Mouse (Mus musculus) intestine, embryonic 15.5 days (tissue): ENCODE data around the gene Morc2a. TPM values are rescaled to one million over a fixed set of nuclear protein-coding genes. Genes with fewer than 3 reads are reported as not detected.

Source experiments
- ATAC-seq: fragments of 200-750 bp; cut with Nextera tagmentation; 2 replicates; pipeline ENCODE4 v1.8.0; 2017; ENCODE audit warnings: moderate TSS enrichment, moderate library complexity
- H3K27ac ChIP-seq: fragments of 300-500 bp; sonication (generic); 2 replicates; pipeline ENCODE4 v1.5.1; 2015; ENCODE audit warnings: mild to moderate bottlenecking, inconsistent platforms
- H3K27me3 ChIP-seq: fragments of 300-500 bp; sonication (generic); replicated peaks from 2 replicates; pipeline ENCODE4 v1.6.1; 2015; ENCODE audit warnings: inconsistent platforms
- H3K36me3 ChIP-seq: fragments of 300-500 bp; sonication (generic); 2 replicates; pipeline ENCODE4 v1.6.1; 2015; ENCODE audit warnings: inconsistent platforms
- H3K4me1 ChIP-seq: fragments of 300-500 bp; sonication (generic); replicated peaks from 2 replicates; pipeline ENCODE4 v1.6.1; 2015; ENCODE audit warnings: inconsistent platforms
- H3K4me2 ChIP-seq: fragments of 300-500 bp; sonication (generic); replicated peaks from 2 replicates; pipeline ENCODE4 v1.6.1; 2015; ENCODE audit warnings: mild to moderate bottlenecking, inconsistent platforms
- H3K4me3 ChIP-seq: fragments of 300-500 bp; sonication (generic); replicated peaks from 2 replicates; pipeline ENCODE4 v1.5.1; 2015; ENCODE audit warnings: inconsistent platforms
- H3K9ac ChIP-seq: fragments of 300-500 bp; sonication (generic); 2 replicates; pipeline ENCODE4 v1.6.1; 2015; ENCODE audit warnings: inconsistent platforms
- H3K9me3 ChIP-seq: fragments of 300-500 bp; sonication (generic); 2 replicates; pipeline ENCODE4 v1.6.1; 2016; ENCODE audit warnings: inconsistent platforms
- WGBS: fragments of 180-500 bp; shearing (Covaris S2); methylation state at CpG from one replicate; pipeline ENCODE4 v1.1.7; 2015; 5-methylcytosine and 5-hydroxymethylcytosine counted together
- polyA plus RNA-seq: library from polyadenylated mRNA; unstranded; fragments of >200 nt; fragmentation: Nextera tagmentation; extraction: Ambion mirVana; gene quantifications from 2 replicates; pipeline ENCODE4 v1.2.1, GENCODE M21; 2015

Gene Morc2a
- polyA plus RNA-seq, 1 experiment from 2014 or later, result 20.9 TPM

GRCm38 (mm10) chr11:3661964-3662363 is 13.0 kb downstream of the Morc2a start:
- Histone ChIP-seq H3K9ac (no peak overlapping the region), H3K9me3 (no peaks in the 10 kb centered on the region), H3K4me2 (no peak overlapping the region), H3K27me3 (no peaks in the 10 kb centered on the region), H3K27ac (no peak overlapping the region), H3K4me1 (no peaks in the 10 kb centered on the region), H3K4me3 (no peak overlapping the region), H3K36me3 (peaks cover 12% of the 10 kb centered on the region)
- 93% methylated on average over 2 of the region's 2 CpGs for WGBS
- ATAC-seq, result no peak

GRCm38 (mm10) chr11:3667506-3667905 is 18.5 kb downstream of the Morc2a start:
- H3K36me3 ChIP-seq, result peaks cover 11% of the 10 kb centered on the region
- H3K27ac ChIP-seq, result no peak overlapping the region
- WGBS, result 94% methylated on average over 3 of the region's 3 CpGs
- no peaks in the 10 kb centered on the region for H3K27me3 ChIP-seq
- no peak overlapping the region for H3K9ac ChIP-seq
- H3K4me2 ChIP-seq, result no peak overlapping the region
- no peaks in the 10 kb centered on the region for H3K4me1 ChIP-seq
- H3K4me3 ChIP-seq, result no peak overlapping the region
- no peaks in the 10 kb centered on the region for H3K9me3 ChIP-seq
- no peak for ATAC-seq

GRCm38 (mm10) chr11:3668768-3669167 is 19.8 kb downstream of the Morc2a start:
- H3K36me3 ChIP-seq, result peaks cover 8% of the 10 kb centered on the region
- 84% methylated on average over 2 of the region's 2 CpGs for WGBS
- ATAC-seq, result no peak

GRCm38 (mm10) chr11:3669849-3670248 is 20.9 kb downstream of the Morc2a start:
- no peaks in the 10 kb centered on the region for H3K9me3 ChIP-seq

More at GRCm38 (mm10) chr11:3668768-3669167, 19.8 kb downstream of the Morc2a start:
- Histone ChIP-seq H3K4me1 (no peaks in the 10 kb centered on the region), H3K4me3 (no peak overlapping the region), H3K9ac (no peak overlapping the region), H3K4me2 (no peak overlapping the region), H3K27me3 (no peaks in the 10 kb centered on the region), H3K27ac (no peak overlapping the region), H3K9me3 (no peaks in the 10 kb centered on the region)

GRCm38 (mm10) chr11:3671000-3671628 is 22.1 kb downstream of the Morc2a start:
- H3K4me1 ChIP-seq, result no peaks in the 10 kb centered on the region
- no peak overlapping the region for H3K4me2 ChIP-seq
- no peak overlapping the region for H3K4me3 ChIP-seq
- no peaks in the 10 kb centered on the region for H3K27me3 ChIP-seq
- H3K9ac ChIP-seq, result no peak overlapping the region
- no peak for ATAC-seq
- H3K27ac ChIP-seq, result no peak overlapping the region
- H3K9me3 ChIP-seq, result no peaks in the 10 kb centered on the region
- 98% methylated on average over 1 of the region's 1 CpGs for WGBS
- peaks cover 18% of the 10 kb centered on the region for H3K36me3 ChIP-seq

More at GRCm38 (mm10) chr11:3669849-3670248, 20.9 kb downstream of the Morc2a start:
- H3K4me3 ChIP-seq, result no peak overlapping the region
- no peak for ATAC-seq
- H3K4me1 ChIP-seq, result no peaks in the 10 kb centered on the region
- H3K27ac ChIP-seq, result no peak overlapping the region
- no peaks in the 10 kb centered on the region for H3K27me3 ChIP-seq
- H3K9ac ChIP-seq, result no peak overlapping the region
- H3K4me2 ChIP-seq, result no peak overlapping the region
- H3K36me3 ChIP-seq, result peaks cover 9% of the 10 kb centered on the region

GRCm38 (mm10) chr11:3674545-3674944 is 25.6 kb downstream of the Morc2a start:
- no peaks in the 10 kb centered on the region for H3K4me1 ChIP-seq
- 90% methylated on average over 4 of the region's 4 CpGs for WGBS

GRCm38 (mm10) chr11:3676423-3676822 is 27.4 kb downstream of the Morc2a start:
- Histone ChIP-seq H3K4me3 (no peak overlapping the region), H3K4me1 (no peaks in the 10 kb centered on the region), H3K27ac (no peak overlapping the region), H3K9ac (no peak overlapping the region), H3K9me3 (no peaks in the 10 kb centered on the region), H3K27me3 (no peaks in the 10 kb centered on the region), H3K4me2 (no peak overlapping the region), H3K36me3 (peaks cover 49% of the 10 kb centered on the region)
- no peak for ATAC-seq
- 89% methylated on average over 5 of the region's 5 CpGs for WGBS

More at GRCm38 (mm10) chr11:3674545-3674944, 25.6 kb downstream of the Morc2a start:
- Histone ChIP-seq H3K4me2 (no peak overlapping the region), H3K9me3 (no peaks in the 10 kb centered on the region), H3K27me3 (no peaks in the 10 kb centered on the region), H3K27ac (no peak overlapping the region), H3K9ac (no peak overlapping the region), H3K4me3 (no peak overlapping the region), H3K36me3 (peaks cover 36% of the 10 kb centered on the region)
- no peak for ATAC-seq

GRCm38 (mm10) chr11:3677204-3677603 is 28.2 kb downstream of the Morc2a start:
- ATAC-seq, result no peak
- H3K27ac ChIP-seq, result no peak overlapping the region
- H3K36me3 ChIP-seq, result peaks cover 49% of the 10 kb centered on the region
- H3K4me3 ChIP-seq, result no peak overlapping the region
- H3K4me1 ChIP-seq, result no peaks in the 10 kb centered on the region
- H3K9me3 ChIP-seq, result no peaks in the 10 kb centered on the region
- no peak overlapping the region for H3K9ac ChIP-seq
- H3K4me2 ChIP-seq, result no peak overlapping the region
- 74% methylated on average over 6 of the region's 6 CpGs for WGBS
- H3K27me3 ChIP-seq, result no peaks in the 10 kb centered on the region

GRCm38 (mm10) chr11:3679771-3680170 is 30.8 kb downstream of the Morc2a start:
- no peak overlapping the region for H3K4me2 ChIP-seq
- WGBS, result 92% methylated on average over 3 of the region's 3 CpGs

GRCm38 (mm10) chr11:3683696-3684095 is 34.7 kb downstream of the Morc2a start:
- no peaks in the 10 kb centered on the region for H3K27me3 ChIP-seq
- peaks cover 60% of the 10 kb centered on the region for H3K36me3 ChIP-seq
- no peak overlapping the region for H3K9ac ChIP-seq
- no peak overlapping the region for H3K4me3 ChIP-seq
- no peak overlapping the region for H3K27ac ChIP-seq
- H3K4me1 ChIP-seq, result no peaks in the 10 kb centered on the region
- ATAC-seq, result no peak
- WGBS, result 92% methylated on average over 11 of the region's 11 CpGs
- no peaks in the 10 kb centered on the region for H3K9me3 ChIP-seq
- H3K4me2 ChIP-seq, result no peak overlapping the region

More at GRCm38 (mm10) chr11:3679771-3680170, 30.8 kb downstream of the Morc2a start:
- Histone ChIP-seq H3K4me3 (no peak overlapping the region), H3K27ac (no peak overlapping the region), H3K36me3 (peaks cover 55% of the 10 kb centered on the region), H3K4me1 (no peaks in the 10 kb centered on the region), H3K9ac (no peak overlapping the region), H3K27me3 (no peaks in the 10 kb centered on the region), H3K9me3 (no peaks in the 10 kb centered on the region)
- ATAC-seq, result no peak

- WGBS, result 93% methylated on average over 1 of the region's 1 CpGs
- Histone ChIP-seq H3K4me1 (no peaks in the 10 kb centered on the region), H3K4me3 (no peak overlapping the region), H3K27me3 (no peaks in the 10 kb centered on the region), H3K9me3 (no peaks in the 10 kb centered on the region), H3K36me3 (peaks cover 61% of the 10 kb centered on the region), H3K27ac (no peak overlapping the region), H3K4me2 (no peak overlapping the region), H3K9ac (no peak overlapping the region)
- no peak for ATAC-seq
Observed at GRCm38 (mm10) chr11:3684232-3684631, 35.2 kb downstream of the Morc2a start.

- 89% methylated on average over 5 of the region's 5 CpGs for WGBS
- ATAC-seq, result no peak
- no peak overlapping the region for H3K4me3 ChIP-seq
- no peaks in the 10 kb centered on the region for H3K27me3 ChIP-seq
- H3K4me2 ChIP-seq, result no peak overlapping the region
- no peak overlapping the region for H3K9ac ChIP-seq
- peaks cover 63% of the 10 kb centered on the region for H3K36me3 ChIP-seq
- H3K4me1 ChIP-seq, result no peaks in the 10 kb centered on the region
- no peak overlapping the region for H3K27ac ChIP-seq
- no peaks in the 10 kb centered on the region for H3K9me3 ChIP-seq
Observed at GRCm38 (mm10) chr11:3684723-3685430, 35.9 kb downstream of the Morc2a start.

GRCm38 (mm10) chr11:3685431-3685830 is 36.4 kb downstream of the Morc2a start:
- no peak overlapping the region for H3K4me2 ChIP-seq
- ATAC-seq, result no peak
- no peak overlapping the region for H3K27ac ChIP-seq
- H3K4me1 ChIP-seq, result no peaks in the 10 kb centered on the region
- H3K27me3 ChIP-seq, result no peaks in the 10 kb centered on the region
- no peaks in the 10 kb centered on the region for H3K9me3 ChIP-seq
- no peak overlapping the region for H3K9ac ChIP-seq
- 91% methylated on average over 8 of the region's 8 CpGs for WGBS
- peaks cover 60% of the 10 kb centered on the region for H3K36me3 ChIP-seq
- no peak overlapping the region for H3K4me3 ChIP-seq
